Mouse (Mus musculus) lung, embryonic 16.5 days (tissue): ENCODE measurements around the gene Gk5. TPM values are rescaled to one million over a fixed set of nuclear protein-coding genes. Genes with fewer than 3 reads are reported as not detected.
"Not testable (repeated sequence)": the region's sequence is repeated elsewhere in the genome, so short reads cannot be mapped to it uniquely, and the experiment has no call there.

Experiments
- ATAC-seq: fragments of 200-750 bp; cut with Nextera tagmentation; 2 replicates; pipeline ENCODE4 v1.8.0; 2017; ENCODE audit warnings: low read depth, mild to moderate bottlenecking, moderate library complexity
- H3K27ac ChIP-seq: fragments of 300-500 bp; sonication (generic); 2 replicates; pipeline ENCODE4 v1.5.1; 2014; ENCODE audit warnings: mild to moderate bottlenecking, control low read depth, low read length
- H3K27me3 ChIP-seq: fragments of 300-500 bp; sonication (generic); 2 replicates; pipeline ENCODE4 v1.6.1; 2014; ENCODE audit warnings: low read depth, low read length, mixed read lengths; ENCODE audit not compliant: control insufficient read depth, insufficient read depth
- H3K36me3 ChIP-seq: fragments of 300-500 bp; sonication (generic); 2 replicates; pipeline ENCODE4 v1.6.1; 2014; ENCODE audit warnings: low read length; ENCODE audit not compliant: control insufficient read depth, insufficient read depth
- H3K4me1 ChIP-seq: fragments of 300-500 bp; sonication (generic); replicated peaks from 2 replicates; pipeline ENCODE4 v1.6.1; 2014; ENCODE audit warnings: low read length, mixed read lengths; ENCODE audit not compliant: control insufficient read depth, insufficient read depth
- H3K4me2 ChIP-seq: fragments of 300-500 bp; sonication (generic); 2 replicates; pipeline ENCODE4 v1.6.1; 2014; ENCODE audit warnings: low read depth, low read length, control low read depth
- H3K4me3 ChIP-seq: fragments of 300-500 bp; sonication (generic); 2 replicates; pipeline ENCODE4 v1.5.1; 2014; ENCODE audit warnings: mild to moderate bottlenecking, low read length, control low read depth
- H3K9ac ChIP-seq: fragments of 300-500 bp; sonication (generic); 2 replicates; pipeline ENCODE4 v1.6.1; 2014; ENCODE audit warnings: low read length, control low read depth
- H3K9me3 ChIP-seq: fragments of 300-500 bp; sonication (generic); 2 replicates; pipeline ENCODE4 v1.6.1; 2016; ENCODE audit warnings: low read length; ENCODE audit not compliant: control insufficient read depth
- WGBS: fragments of 180-500 bp; shearing (Covaris S2); extraction: QIAGEN DNeasy Blood & Tissue Kit; methylation state at CpG from one replicate; pipeline ENCODE4 v1.1.7; 2014; 5-methylcytosine and 5-hydroxymethylcytosine counted together
- polyA plus RNA-seq: library from polyadenylated mRNA; unstranded; fragments of >200 nt; fragmentation: Nextera tagmentation; extraction: Ambion mirVana; gene quantifications from 2 replicates; pipeline ENCODE4 v1.2.1, GENCODE M21; 2015

Gene Gk5
- polyA plus RNA-seq, 1 experiment from 2014 or later = 3.3 TPM

GRCm38 (mm10) chr9:96163443-96163842 is 44.3 kb downstream of the Gk5 start:
- Histone ChIP-seq H3K9me3 (no peaks in the 10 kb centered on the region), H3K27ac (no peak overlapping the region), H3K9ac (no peak overlapping the region), H3K27me3 (no peaks in the 10 kb centered on the region), H3K36me3 (no peaks in the 10 kb centered on the region), H3K4me1 (no peaks in the 10 kb centered on the region), H3K4me2 (no peak overlapping the region), H3K4me3 (no peak overlapping the region)
- 92% methylated on average over 7 of the region's 7 CpGs for WGBS
- no peak for ATAC-seq

GRCm38 (mm10) chr9:96163983-96164382 is 44.8 kb downstream of the Gk5 start:
- WGBS = 96% methylated on average over 13 of the region's 15 CpGs
- not testable (repeated sequence) for H3K27me3 ChIP-seq, H3K27ac ChIP-seq, ATAC-seq, H3K4me2 ChIP-seq, H3K9me3 ChIP-seq, H3K9ac ChIP-seq, H3K4me1 ChIP-seq, H3K36me3 ChIP-seq, H3K4me3 ChIP-seq

- no peaks in the 10 kb centered on the region for H3K9me3 ChIP-seq
- no peaks in the 10 kb centered on the region for H3K27me3 ChIP-seq
- no peak overlapping the region for H3K9ac ChIP-seq
- H3K36me3 ChIP-seq = no peaks in the 10 kb centered on the region
- H3K27ac ChIP-seq = no peak overlapping the region
- ATAC-seq = no peak
- WGBS = 44% methylated on average over 5 of the region's 5 CpGs
- H3K4me2 ChIP-seq = no peak overlapping the region
- H3K4me3 ChIP-seq = no peak overlapping the region
- H3K4me1 ChIP-seq = no peaks in the 10 kb centered on the region
Measured at GRCm38 (mm10) chr9:96167168-96167585, 48.0 kb downstream of the Gk5 start.

- Histone ChIP-seq H3K9ac (no peak overlapping the region), H3K9me3 (no peaks in the 10 kb centered on the region), H3K27me3 (no peaks in the 10 kb centered on the region), H3K4me2 (no peak overlapping the region), H3K36me3 (no peaks in the 10 kb centered on the region), H3K4me1 (no peaks in the 10 kb centered on the region), H3K27ac (no peak overlapping the region), H3K4me3 (no peak overlapping the region)
- no peak for ATAC-seq
- 68% methylated on average over 3 of the region's 3 CpGs for WGBS
Measured at GRCm38 (mm10) chr9:96170600-96170999, 51.4 kb downstream of the Gk5 start.

GRCm38 (mm10) chr9:96184909-96185308 is 65.7 kb downstream of the Gk5 start:
- 77% methylated on average over 4 of the region's 4 CpGs for WGBS
- Histone ChIP-seq H3K4me2 (no peak overlapping the region), H3K27ac (no peak overlapping the region), H3K27me3 (no peaks in the 10 kb centered on the region), H3K4me1 (no peaks in the 10 kb centered on the region), H3K36me3 (no peaks in the 10 kb centered on the region), H3K4me3 (no peak overlapping the region), H3K9me3 (no peaks in the 10 kb centered on the region), H3K9ac (no peak overlapping the region)
- ATAC-seq = no peak

- no peaks in the 10 kb centered on the region for H3K36me3 ChIP-seq
- H3K9me3 ChIP-seq = no peaks in the 10 kb centered on the region
- no peak for ATAC-seq
- H3K4me2 ChIP-seq = no peak overlapping the region
- no peaks in the 10 kb centered on the region for H3K4me1 ChIP-seq
- H3K4me3 ChIP-seq = no peak overlapping the region
- H3K27ac ChIP-seq = no peak overlapping the region
- no peaks in the 10 kb centered on the region for H3K27me3 ChIP-seq
- H3K9ac ChIP-seq = no peak overlapping the region
- WGBS = 55% methylated on average over 7 of the region's 7 CpGs
Measured at GRCm38 (mm10) chr9:96186701-96187100, 67.5 kb downstream of the Gk5 start.

GRCm38 (mm10) chr9:96195885-96196622 is 76.9 kb downstream of the Gk5 start, which contains the start of gene Tfdp2:
Gene Tfdp2, plus strand, starts transcription at chr9:96196275.
- peak within 1 kb of the TSS; percentile 94 for H3K4me2 ChIP-seq
- H3K9me3 ChIP-seq = no peaks in the 10 kb centered on the region
- H3K4me1 ChIP-seq = peaks cover 10% of the 10 kb centered on the region
- no peaks in the 10 kb centered on the region for H3K36me3 ChIP-seq
- peak within 1 kb of the TSS; percentile 88 for H3K9ac ChIP-seq
- under 1% methylated on average over 63 of the region's 81 CpGs for WGBS
- no peaks in the 10 kb centered on the region for H3K27me3 ChIP-seq
- H3K27ac ChIP-seq = peak within 1 kb of the TSS; percentile 91
- peak; percentile 99 for ATAC-seq
- peak within 1 kb of the TSS; percentile 88 for H3K4me3 ChIP-seq

- Histone ChIP-seq H3K4me3 (peak overlapping the region; percentile 88), H3K9me3 (no peaks in the 10 kb centered on the region), H3K36me3 (no peaks in the 10 kb centered on the region), H3K27ac (peak overlapping the region; percentile 91), H3K4me2 (peak overlapping the region; percentile 94), H3K4me1 (peaks cover 10% of the 10 kb centered on the region), H3K9ac (peak overlapping the region; percentile 88), H3K27me3 (no peaks in the 10 kb centered on the region)
- WGBS = 0% methylated on average over 20 of the region's 20 CpGs
- ATAC-seq = peak; percentile 20; the same call in 1 of the 2 replicates
Measured at GRCm38 (mm10) chr9:96196636-96197181, 77.5 kb downstream of the Gk5 start.

GRCm38 (mm10) chr9:96197806-96198205 is 78.6 kb downstream of the Gk5 start:
- Histone ChIP-seq H3K27ac (no peak overlapping the region), H3K27me3 (no peaks in the 10 kb centered on the region), H3K4me2 (peak overlapping the region; percentile 94), H3K4me1 (peaks cover 10% of the 10 kb centered on the region), H3K9ac (no peak overlapping the region; the same call in 1 of the 2 replicates), H3K9me3 (no peaks in the 10 kb centered on the region), H3K36me3 (peaks cover 3% of the 10 kb centered on the region; the same call in 1 of the 2 replicates), H3K4me3 (peak overlapping the region; percentile 88; the same call in 1 of the 2 replicates)
- WGBS = 54% methylated on average over 9 of the region's 9 CpGs
- ATAC-seq = no peak
